8 mouse cellular contexts compared by ENCODE assay signal in the genomic region with DNA sequence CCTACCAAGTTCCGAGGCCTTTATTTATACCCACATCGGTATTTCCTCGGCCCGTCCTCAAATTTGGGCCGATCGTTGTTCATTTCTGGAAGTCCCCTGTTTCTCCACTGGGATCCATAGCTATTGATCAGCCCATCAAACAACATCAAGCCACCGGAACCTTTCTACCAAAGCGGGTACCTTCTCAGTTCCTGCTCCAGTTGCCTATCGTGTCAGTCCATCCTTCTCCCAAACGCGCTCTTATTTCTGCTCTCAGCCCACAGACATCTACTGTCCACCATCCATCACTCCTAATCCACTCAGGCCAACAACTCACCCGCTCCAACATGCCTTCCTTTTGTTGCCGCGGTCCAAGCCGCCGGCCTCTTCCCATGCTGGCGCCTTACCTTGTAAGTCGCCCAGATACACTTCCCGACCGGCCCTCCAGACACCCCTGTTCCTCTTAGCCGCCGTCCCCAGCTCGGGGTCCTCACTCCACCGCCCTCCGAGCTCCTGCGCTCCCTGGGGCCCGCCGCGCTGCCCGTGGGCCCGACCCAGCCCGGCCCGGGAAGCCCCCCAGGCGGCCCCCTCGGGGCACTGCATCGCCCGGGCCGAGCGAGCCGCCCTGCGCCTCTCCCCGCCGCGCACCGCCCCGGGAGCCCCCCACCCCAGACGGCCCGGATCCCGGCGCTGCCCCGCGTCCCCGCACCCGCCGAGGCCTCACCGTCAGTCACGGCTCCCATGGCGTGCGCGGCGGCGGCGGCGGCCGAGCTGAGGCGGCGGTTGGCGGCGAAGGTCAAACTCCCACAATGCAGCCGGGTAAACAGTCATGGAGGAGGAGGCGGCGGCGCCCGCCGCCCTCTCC. TPM values are rescaled to one million over a fixed set of nuclear protein-coding genes. Genes with fewer than 3 reads are reported as not detected.
A peak's percentile ranks its signal among the peaks of the same experiment; 100 is the strongest.
DNase-seq lines count a peak whose midpoint lies in the region; ATAC-seq lines count a peak whose summit lies in the region.

No protein-coding gene starts in this region.

- H3K27ac ChIP-seq in hindbrain, embryonic 10.5 days = peak overlapping the region; percentile 100

- no peaks in the 10 kb centered on the region for H3K27me3 ChIP-seq in hindbrain, embryonic 10.5 days (ENCODE audit: insufficient read depth, poor library complexity, severe bottlenecking)

- H3K4me1 ChIP-seq in hindbrain, embryonic 10.5 days (replicated peaks) = peaks cover 16% of the 10 kb centered on the region

- DNase-seq in Muller cell, postnatal 12 days (ENCODE audit: inconsistent ontology term) = peak; percentile 78
- peak; percentile 58 for DNase-seq in cerebellum, adult 9-10 months
- DNase-seq in hindbrain, embryonic 10.5 days (ENCODE audit: low spot score) = peak; percentile 69
- peak; percentile 52 to 69 for DNase-seq in layer of hippocampus, postnatal 14 days (ENCODE audit: low spot score in 2 of 2)
- peak; percentile 61 for DNase-seq in lung, postnatal 25 days (ENCODE audit: low spot score)
- peak; percentile 47 for DNase-seq in retina, adult 2 months (ENCODE audit: low read depth, low spot score)
- DNase-seq in thymus, postnatal 4 days = peak; percentile 82

- H3K9me3 ChIP-seq in hindbrain, embryonic 10.5 days = no peaks in the 10 kb centered on the region

- H3K4me3 ChIP-seq in hindbrain, embryonic 10.5 days = peak overlapping the region; percentile 90

- peaks cover 12% of the 10 kb centered on the region for H3K36me3 ChIP-seq in hindbrain, embryonic 10.5 days

- under 1% methylated on average over 72 of the region's 75 CpGs for WGBS in hindbrain, embryonic 10.5 days

- ATAC-seq in frontal cortex, adult (ENCODE audit: low TSS enrichment) = peak; percentile 87

RNA-seq across cellular contexts. Expression of a gene that starts 0.5 kb away (rescaled TPM):
- 3.1 and 3.5 TPM in 2 replicates for polyA plus RNA-seq in hindbrain, embryonic 10.5 days (2016; fragmentation: Nextera tagmentation; extraction: Ambion mirVana)
- 10 to 100 TPM; 19.1 to 20.0 TPM for total RNA-seq in layer of hippocampus, postnatal 14 days (2021)

RNA-seq across cellular contexts. Expression of a gene that starts 0.9 kb away (rescaled TPM):
- 199 and 230 TPM in 2 replicates for polyA plus RNA-seq in hindbrain, embryonic 10.5 days (2016; fragmentation: Nextera tagmentation; extraction: Ambion mirVana)
- total RNA-seq in layer of hippocampus, postnatal 14 days (2021) = 100 to 1,000 TPM; 106 to 114 TPM

RNA-seq across cellular contexts. Expression of a gene that starts 46.4 kb away (rescaled TPM):
- polyA plus RNA-seq in hindbrain, embryonic 10.5 days (2016; fragmentation: Nextera tagmentation; extraction: Ambion mirVana) = 0.07 TPM in 1 of 2 replicates, not detected in the other
- not detected for total RNA-seq in layer of hippocampus, postnatal 14 days (2021)

Comparison
In these comparisons a context has a peak if more than half of its experiments do, and no peak if none do; other contexts are left out.
1. Peak in every context shown above with its lines: DNase-seq, ATAC-seq, H3K4me3 ChIP-seq and H3K27ac ChIP-seq.